Mouse (Mus musculus) regulatory T cell (primary cell): Measurements from ENCODE around the gene Ostc.

Source experiments
- in situ Hi-C: fragments of 300-600 bp; cut with MboI, MseI; formaldehyde crosslinking; loops from one replicate; pipeline ENCODE4 v1.15.1; 2025; ENCODE audit warnings: high pct_unique_total_duplicates

Ostc gene

GRCm38 (mm10) chr3:130649569-130649968, 59.7 kb downstream of the Ostc start:
- in situ Hi-C loops, result no loop called here

- in situ Hi-C loops, result no loop called here
Measured at GRCm38 (mm10) chr3:130646110-130646810, 63.0 kb downstream of the Ostc start.
